Mouse (Mus musculus) thymus, adult 2 months (tissue): ENCODE measurements around the gene Pafah2.

Experiments
- CTCF ChIP-seq: fragments of 200-500 bp; IDR thresholded peaks from 2 replicates; pipeline ENCODE4 v1.5.1; 2012; ENCODE audit warnings: mild to moderate bottlenecking, control low read depth, low read length, moderate library complexity, borderline replicate concordance; ENCODE audit not compliant: control insufficient read depth, poor library complexity, insufficient read depth; ENCODE audit errors: extremely low read depth
- POLR2A ChIP-seq: fragments of 200-500 bp; IDR thresholded peaks from 2 replicates; pipeline ENCODE4 v1.6.1; 2012; ENCODE audit warnings: mild to moderate bottlenecking, low read length, control low read depth, moderate library complexity; ENCODE audit not compliant: control insufficient read depth, poor library complexity, insufficient read depth; ENCODE audit errors: extremely low read depth

DNA sequence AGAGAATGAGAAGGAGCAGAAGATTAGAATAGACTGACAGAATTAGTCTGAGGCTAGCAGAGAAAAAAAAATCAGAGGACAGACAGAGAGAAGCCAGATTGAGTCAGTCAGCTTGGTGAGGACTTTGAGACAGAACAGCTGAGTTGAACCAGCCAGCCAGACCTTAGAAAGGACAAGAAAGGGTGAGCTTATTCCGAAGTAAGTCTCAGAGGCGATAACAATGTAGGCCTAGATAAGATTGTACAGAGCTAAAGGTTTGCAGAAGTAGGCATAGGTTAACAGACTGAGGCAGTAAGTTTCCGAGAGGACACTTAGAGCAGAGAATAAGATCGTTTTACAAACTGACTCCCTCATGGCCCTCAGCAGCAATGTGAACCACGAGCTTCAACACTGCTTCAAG, 65.1 kb downstream of the Pafah2 start:
- TF ChIP-seq POLR2A (no peak), CTCF (no peak)
